Mouse (Mus musculus) heart, adult 2 months (tissue): ENCODE data around the gene Ndrg4. TPM values are rescaled to one million over a fixed set of nuclear protein-coding genes. Genes with fewer than 3 reads are reported as not detected.

Source experiments
- DNase-seq, 2 experiments: peaks; one replicate each; pipeline ENCODE4 v3.0.0; 2021
- H3K27ac ChIP-seq: fragments of 200-600 bp; 2 replicates; pipeline ENCODE4 v1.8.1; 2022
- H3K27me3 ChIP-seq: fragments of 200-500 bp; 2 replicates; pipeline ENCODE4 v1.6.1; 2012; ENCODE audit warnings: mild to moderate bottlenecking, low read length, inconsistent platforms, mixed read lengths; ENCODE audit not compliant: control insufficient read depth, insufficient read depth
- H3K36me3 ChIP-seq: fragments of 200-500 bp; 2 replicates; pipeline ENCODE4 v1.6.1; 2012; ENCODE audit warnings: low read length, inconsistent platforms; ENCODE audit not compliant: control insufficient read depth, insufficient read depth
- H3K4me1 ChIP-seq: fragments of 200-500 bp; 2 replicates; pipeline ENCODE4 v1.6.1; 2011; ENCODE audit warnings: low read length; ENCODE audit not compliant: control insufficient read depth, insufficient read depth
- H3K4me3 ChIP-seq: fragments of 200-600 bp; 2 replicates; pipeline ENCODE4 v1.8.1; 2022
- H3K79me2 ChIP-seq: fragments of 200-500 bp; replicated peaks from 2 replicates; pipeline ENCODE4 v1.6.1; 2012; ENCODE audit warnings: mild to moderate bottlenecking, inconsistent platforms, low read length, moderate library complexity, mixed read lengths; ENCODE audit not compliant: control insufficient read depth, insufficient read depth
- H3K9ac ChIP-seq: fragments of 200-500 bp; 2 replicates; pipeline ENCODE4 v1.6.1; 2012; ENCODE audit warnings: low read depth, mild to moderate bottlenecking, control low read depth, inconsistent platforms, low read length, mixed read lengths
- CTCF ChIP-seq: fragments of 200-600 bp; IDR thresholded peaks from 2 replicates; pipeline ENCODE4 v1.8.1; 2022; ENCODE audit warnings: antibody characterized with exemption, mild to moderate bottlenecking, moderate library complexity
- EP300 ChIP-seq: fragments of 200-500 bp; IDR thresholded peaks from 2 replicates; pipeline ENCODE4 v1.6.1; 2011; ENCODE audit warnings: low read depth, low read length, control low read depth; ENCODE audit not compliant: insufficient read depth
- POLR2A ChIP-seq: fragments of 200-500 bp; IDR thresholded peaks from 2 replicates; pipeline ENCODE4 v1.6.1; 2011; ENCODE audit warnings: mild to moderate bottlenecking, low read depth, low read length, control low read depth; ENCODE audit not compliant: insufficient read depth
- WGBS: fragments of 180-500 bp; shearing (Covaris S2); methylation state at CpG from one replicate; pipeline ENCODE4 v1.1.7; 2018; 5-methylcytosine and 5-hydroxymethylcytosine counted together
- intact Hi-C: fragments of 180-260 bp; cut with DNase I; formaldehyde crosslinking; loops from one replicate; pipeline ENCODE4 v1.15.1; 2025
- polyA plus RNA-seq: library from polyadenylated mRNA; depleted of rRNA; stranded (reverse); fragments of >200 nt; gene quantifications from 2 replicates; pipeline ENCODE4 v1.2.3, GENCODE M21; 2012
- total RNA-seq, 2 experiments: library from RNA; stranded (reverse); gene quantifications; 2 replicates each; pipeline ENCODE4 v1.2.3; 2021

Ndrg4 gene
- total and polyA plus RNA-seq, 3 experiments, result 147 to 528 (median 152) TPM

- no peaks in the 10 kb centered on the region for H3K79me2 ChIP-seq
- no peaks in the 10 kb centered on the region for H3K4me1 ChIP-seq
- intact Hi-C loops, result no loop called here
- no peak overlapping the region for H3K27ac ChIP-seq
- no peak for DNase-seq
- TF ChIP-seq EP300 (no peak), CTCF (no peak), POLR2A (no peak)
- H3K27me3 ChIP-seq, result no peaks in the 10 kb centered on the region
- no peak overlapping the region for H3K9ac ChIP-seq
- H3K4me3 ChIP-seq, result no peak overlapping the region
- H3K36me3 ChIP-seq, result no peaks in the 10 kb centered on the region
- whole genome bisulfite sequencing, result 72% methylated on average over 5 of the region's 5 CpGs
These were observed 23.4 kb upstream of the Ndrg4 start for GRCm38 (mm10) chr8:95653351-95653750.

GRCm38 (mm10) chr8:95655831-95656230, 20.9 kb upstream of the Ndrg4 start:
- TF ChIP-seq POLR2A, result no peak
- TF ChIP-seq EP300, result no peak
- TF ChIP-seq CTCF, result no peak
- H3K4me1 ChIP-seq, result no peaks in the 10 kb centered on the region
- no peaks in the 10 kb centered on the region for H3K79me2 ChIP-seq
- H3K27ac ChIP-seq, result no peak overlapping the region
- H3K36me3 ChIP-seq, result no peaks in the 10 kb centered on the region
- no peak overlapping the region for H3K4me3 ChIP-seq
- WGBS, result 73% methylated on average over 7 of the region's 7 CpGs
- no peaks in the 10 kb centered on the region for H3K27me3 ChIP-seq
- H3K9ac ChIP-seq, result no peak overlapping the region
- no peak for DNase-seq
- intact Hi-C loops, result no loop called here

- intact Hi-C loops, result no loop called here
- H3K79me2 ChIP-seq, result no peaks in the 10 kb centered on the region
- no peak overlapping the region for H3K9ac ChIP-seq
- WGBS, result 59% methylated on average over 5 of the region's 5 CpGs
- no peak overlapping the region for H3K4me3 ChIP-seq
- H3K27me3 ChIP-seq, result no peaks in the 10 kb centered on the region
- H3K27ac ChIP-seq, result no peak overlapping the region
- no peaks in the 10 kb centered on the region for H3K4me1 ChIP-seq
- TF ChIP-seq CTCF, result no peak
- no peak for TF ChIP-seq POLR2A
- TF ChIP-seq EP300, result no peak
- DNase-seq, result no peak
- no peaks in the 10 kb centered on the region for H3K36me3 ChIP-seq
These were observed 20.3 kb upstream of the Ndrg4 start for GRCm38 (mm10) chr8:95656316-95657002.

GRCm38 (mm10) chr8:95657523-95657922, 19.3 kb upstream of the Ndrg4 start:
- no peak for TF ChIP-seq EP300
- no peak for TF ChIP-seq CTCF
- no peak for TF ChIP-seq POLR2A
- 59% methylated on average over 2 of the region's 2 CpGs for WGBS
- Histone ChIP-seq H3K4me1 (no peaks in the 10 kb centered on the region), H3K9ac (no peak overlapping the region), H3K27ac (no peak overlapping the region), H3K4me3 (no peak overlapping the region), H3K79me2 (no peaks in the 10 kb centered on the region), H3K27me3 (no peaks in the 10 kb centered on the region), H3K36me3 (no peaks in the 10 kb centered on the region)
- no peak for DNase-seq
- intact Hi-C loops, result no loop called here

GRCm38 (mm10) chr8:95660334-95660882, 16.4 kb upstream of the Ndrg4 start:
- H3K4me3 ChIP-seq, result no peak overlapping the region
- H3K9ac ChIP-seq, result no peak overlapping the region
- no peak overlapping the region for H3K27ac ChIP-seq
- no peaks in the 10 kb centered on the region for H3K79me2 ChIP-seq
- WGBS, result 85% methylated on average over 6 of the region's 6 CpGs
- no peak for DNase-seq
- intact Hi-C loops, result no loop called here
- no peaks in the 10 kb centered on the region for H3K27me3 ChIP-seq
- TF ChIP-seq POLR2A, result no peak
- no peak for TF ChIP-seq CTCF
- no peak for TF ChIP-seq EP300
- no peaks in the 10 kb centered on the region for H3K36me3 ChIP-seq
- H3K4me1 ChIP-seq, result no peaks in the 10 kb centered on the region

GRCm38 (mm10) chr8:95661085-95661484, 15.7 kb upstream of the Ndrg4 start:
- 61% methylated on average over 8 of the region's 8 CpGs for WGBS
- intact Hi-C loops, result no loop called here
- no peak for TF ChIP-seq EP300
- no peak for TF ChIP-seq CTCF
- no peak for TF ChIP-seq POLR2A
- Histone ChIP-seq H3K9ac (no peak overlapping the region), H3K4me1 (no peaks in the 10 kb centered on the region), H3K79me2 (no peaks in the 10 kb centered on the region), H3K36me3 (no peaks in the 10 kb centered on the region), H3K27me3 (no peaks in the 10 kb centered on the region), H3K27ac (no peak overlapping the region), H3K4me3 (no peak overlapping the region)
- DNase-seq, result no peak
